Mouse (Mus musculus) skeletal muscle tissue, adult 2 months (tissue): ENCODE results near the gene Gpx2.

Source experiments
- DNase-seq: peaks from one replicate; pipeline ENCODE4 v3.0.0-alpha.2; 2012; ENCODE audit warnings: low read depth, low spot score

The Gpx2 gene

DNA sequence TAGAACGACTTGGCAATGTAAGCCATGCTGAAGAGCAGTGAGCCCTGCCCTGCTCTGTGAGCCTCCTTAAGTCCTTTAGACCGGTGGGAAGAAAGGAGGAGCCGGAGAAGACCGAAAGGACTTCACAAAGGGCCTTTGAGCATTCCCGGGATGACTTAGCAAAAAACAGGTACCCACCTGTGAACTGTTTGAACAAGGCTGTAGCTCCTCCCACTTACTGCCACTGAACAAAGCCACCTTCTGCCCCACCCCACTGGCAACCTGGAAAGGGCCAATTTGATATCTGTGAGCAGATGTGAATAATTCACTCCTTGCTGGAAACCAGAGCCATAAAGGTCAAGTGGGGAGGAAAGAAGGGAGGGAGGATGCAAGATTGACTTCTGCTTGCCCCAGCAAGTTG lies at the start of gene Gpx2:
Gene Gpx2 (minus strand): TSS at position 205 of the 400 bp plus-strand sequence.
- DNase-seq, result no peak

GRCm38 (mm10) chr12:76844346-76845061 lies 49.1 kb upstream of the Gpx2 start:
- DNase-seq, result no peak

DNA sequence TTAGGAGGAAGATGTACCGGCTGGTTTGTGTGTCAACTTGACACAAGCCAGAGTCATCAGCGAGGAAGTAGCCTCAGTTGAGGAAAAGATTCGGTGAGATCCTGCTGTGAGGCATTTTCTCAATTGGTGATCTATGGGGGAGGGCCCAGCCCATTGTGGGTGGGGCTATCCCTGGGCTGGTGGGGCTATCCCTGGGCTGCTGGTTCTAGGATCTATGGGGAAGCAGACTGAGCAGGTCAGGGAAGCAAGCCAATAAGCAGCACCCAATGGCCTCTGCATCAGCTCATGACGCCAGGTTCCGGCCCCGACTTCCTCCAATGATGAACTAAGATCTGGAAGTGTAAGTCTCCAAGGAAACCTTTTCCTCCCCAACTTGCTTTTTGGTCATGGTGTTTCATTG lies 44.7 kb upstream of the Gpx2 start:
- DNase-seq, result no peak

- DNase-seq, result no peak
Observed at GRCm38 (mm10) chr12:76839298-76839697, 43.9 kb upstream of the Gpx2 start.

GRCm38 (mm10) chr12:76837844-76838650 lies 42.7 kb upstream of the Gpx2 start:
- no peak for DNase-seq

DNA sequence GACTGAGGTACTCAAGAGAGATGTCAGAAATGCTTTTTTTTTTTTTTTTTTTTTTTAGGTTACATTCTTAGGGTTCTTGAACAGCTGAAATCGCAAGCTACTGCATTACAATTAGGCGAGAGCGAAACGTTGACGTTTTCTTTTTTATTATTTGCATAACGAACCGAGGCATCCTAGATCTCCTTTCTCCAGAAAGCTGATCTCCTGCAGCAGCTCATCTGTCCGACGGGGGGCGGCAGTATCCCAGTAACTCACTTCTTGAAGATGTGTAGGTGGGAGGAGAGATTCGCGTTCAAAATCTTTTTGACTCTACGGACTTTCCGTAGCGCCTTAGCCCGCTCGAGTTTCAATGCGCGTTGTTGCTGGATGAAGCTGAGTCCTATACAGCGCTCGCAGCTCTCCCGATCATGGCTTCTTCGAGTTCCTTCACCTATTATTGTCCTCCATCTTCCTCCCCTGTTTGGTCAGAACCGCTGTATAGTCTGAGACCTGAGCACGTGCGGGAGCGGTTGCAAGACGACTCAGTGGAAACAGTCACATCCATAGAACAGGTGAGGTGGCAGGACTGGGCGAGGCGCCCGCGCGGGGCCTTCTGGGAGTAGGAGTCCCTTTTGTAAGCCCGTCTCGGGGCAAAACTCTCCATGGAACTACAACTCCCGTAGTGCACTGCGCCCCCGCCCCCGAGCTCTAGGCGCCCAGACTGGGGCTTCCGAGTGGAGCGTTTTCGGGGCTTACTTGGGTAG lies 41.9 kb upstream of the Gpx2 start:
- DNase-seq, result peak; percentile 93

- no peak for DNase-seq
Observed at GRCm38 (mm10) chr12:76832704-76833103, 37.4 kb upstream of the Gpx2 start.

- DNase-seq, result no peak
Observed at GRCm38 (mm10) chr12:76825283-76825682, 29.9 kb upstream of the Gpx2 start.

- no peak for DNase-seq
Observed at GRCm38 (mm10) chr12:76822651-76823041, 27.3 kb upstream of the Gpx2 start, which contains the start of gene Rab15. Gene Rab15, minus strand, starts transcription at chr12:76822908.

DNA sequence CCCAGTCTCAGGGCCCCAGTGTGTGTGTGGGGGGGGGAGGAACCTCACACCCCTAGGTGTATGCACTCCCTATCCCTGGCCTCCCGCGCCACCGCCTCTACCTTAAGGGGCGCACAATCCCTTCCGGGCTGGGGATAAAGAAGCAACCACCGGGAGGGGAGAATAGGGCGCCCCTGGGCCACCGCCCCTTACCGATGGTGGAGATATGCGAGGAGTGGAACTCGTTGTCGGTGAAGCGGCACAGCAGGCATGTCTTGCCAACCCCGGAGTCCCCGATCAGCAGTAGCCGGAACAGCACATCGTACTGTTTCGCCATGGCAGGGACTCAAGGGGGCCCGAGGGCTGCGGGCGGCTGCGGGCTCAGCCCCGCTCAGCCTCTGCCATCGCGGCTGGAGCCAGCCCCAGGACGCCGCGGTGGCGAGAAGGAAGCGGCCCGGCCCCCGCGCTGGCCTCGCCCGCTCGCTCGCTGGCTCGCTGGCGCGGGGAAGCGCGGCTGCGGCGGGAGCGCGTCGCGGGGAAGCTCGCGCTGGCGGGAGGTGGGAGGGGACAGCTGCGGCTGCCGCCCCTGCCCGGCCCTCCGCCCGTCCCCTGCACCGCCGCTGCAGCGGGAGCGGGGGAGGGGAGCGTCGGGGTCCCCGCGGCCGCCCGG lies 26.8 kb upstream of the Gpx2 start:
- DNase-seq, result no peak

GRCm38 (mm10) chr12:76820615-76821014 lies 25.3 kb upstream of the Gpx2 start:
- DNase-seq, result no peak

DNA sequence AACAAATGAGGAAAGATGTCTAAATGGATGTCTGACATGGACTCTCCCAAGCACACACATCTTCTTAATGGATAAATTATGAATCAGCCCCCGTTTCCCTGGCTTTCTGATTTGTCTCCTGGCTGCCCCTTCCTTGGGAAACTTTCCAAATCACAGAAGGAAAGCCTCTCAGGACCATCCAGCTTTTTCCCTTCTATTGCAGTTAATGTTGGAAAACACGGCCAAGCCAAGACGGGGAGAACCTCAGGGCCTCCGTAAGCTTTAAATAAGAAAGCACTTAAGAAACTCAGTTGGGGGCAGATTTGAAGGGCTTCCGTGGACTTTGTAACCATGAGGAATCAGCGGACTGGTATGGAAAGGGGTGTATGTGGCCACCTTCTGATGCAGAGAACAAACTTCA lies 24.5 kb upstream of the Gpx2 start:
- DNase-seq, result no peak

- DNase-seq, result no peak
Observed at GRCm38 (mm10) chr12:76818908-76819307, 23.6 kb upstream of the Gpx2 start.

GRCm38 (mm10) chr12:76818120-76818519 lies 22.8 kb upstream of the Gpx2 start:
- no peak for DNase-seq

- DNase-seq, result no peak
Observed at GRCm38 (mm10) chr12:76817176-76817575, 21.8 kb upstream of the Gpx2 start.

- DNase-seq, result no peak
Observed at GRCm38 (mm10) chr12:76816720-76817119, 21.4 kb upstream of the Gpx2 start.

DNA sequence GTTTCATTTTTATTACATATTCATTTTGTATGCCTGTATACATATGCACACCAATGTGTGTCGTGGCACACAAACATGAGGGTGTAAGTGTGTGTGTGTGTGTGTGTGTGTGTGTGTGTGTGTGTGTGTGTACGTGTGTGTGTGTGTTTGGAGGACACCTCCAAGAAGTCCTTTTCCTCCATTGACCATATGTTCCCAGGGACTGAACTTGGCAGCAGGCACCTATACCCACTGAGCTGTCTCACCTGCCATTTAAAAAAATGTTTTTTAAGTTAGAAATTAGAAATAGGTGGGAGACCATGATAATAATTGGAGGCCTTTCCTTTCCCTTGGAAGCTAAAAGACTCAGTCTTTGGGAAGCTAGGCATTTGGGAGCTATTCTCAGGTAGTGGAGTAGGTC lies 18.8 kb upstream of the Gpx2 start:
- no peak for DNase-seq

DNA sequence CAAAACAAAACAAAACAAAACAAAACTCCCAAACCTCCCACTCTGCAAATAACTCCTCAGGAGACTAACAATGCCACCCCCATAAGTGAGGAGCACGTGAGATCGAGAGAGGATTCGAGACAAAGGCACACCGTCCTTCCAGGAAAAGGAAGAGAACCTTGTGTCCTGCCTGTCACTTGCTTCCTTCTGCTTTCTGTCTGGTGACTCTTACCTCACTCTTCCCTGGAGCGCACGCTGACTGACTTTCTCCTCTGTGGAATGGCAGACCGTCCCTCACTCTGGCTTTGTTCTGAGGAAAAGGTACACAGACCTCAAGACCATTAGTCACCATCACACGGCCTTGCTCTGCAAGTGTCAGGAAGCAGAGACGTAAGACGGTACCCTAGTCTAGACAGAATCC lies 18.2 kb upstream of the Gpx2 start:
- DNase-seq, result no peak

DNA sequence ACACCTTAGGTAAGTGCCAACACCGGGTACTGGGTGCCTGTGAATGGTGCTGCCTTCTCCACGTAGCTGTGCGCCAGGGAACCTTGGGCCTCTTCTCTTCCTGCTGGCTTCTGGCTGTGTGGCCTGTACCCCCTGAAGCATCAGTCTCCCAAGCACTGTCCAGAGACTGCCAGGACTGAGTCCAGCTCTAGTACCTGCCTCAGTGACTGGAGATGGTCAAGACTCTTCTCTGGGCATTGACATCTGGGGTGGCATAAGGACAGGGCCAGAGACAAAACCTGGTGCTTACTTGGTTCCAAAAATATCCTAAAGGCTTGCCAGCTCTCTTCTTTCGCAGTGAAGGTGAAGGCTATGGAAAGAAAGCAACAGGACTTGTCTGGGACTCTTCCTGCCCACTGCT lies 15.7 kb upstream of the Gpx2 start:
- DNase-seq, result no peak

DNA sequence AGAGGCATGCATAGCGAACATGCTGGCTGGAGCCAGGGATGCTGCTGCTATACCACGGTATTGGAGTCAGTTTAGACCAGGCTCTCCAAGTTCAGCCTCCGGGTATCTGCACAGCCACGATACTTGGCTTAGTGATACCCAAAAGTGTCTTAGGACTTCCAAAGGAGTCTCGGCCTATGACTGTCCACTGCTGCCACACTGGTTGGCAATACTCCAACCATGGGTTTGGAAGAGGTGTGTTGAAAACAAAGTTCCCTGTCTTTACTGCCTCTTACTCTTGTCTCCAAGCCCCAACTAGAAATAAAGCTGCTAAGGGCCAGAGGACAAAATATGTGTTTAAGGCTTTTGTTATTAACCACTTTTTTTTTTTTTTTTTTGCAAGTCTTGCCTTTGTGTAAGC lies 15.1 kb upstream of the Gpx2 start:
- no peak for DNase-seq

- no peak for DNase-seq
Observed at GRCm38 (mm10) chr12:76807796-76808195, 12.4 kb upstream of the Gpx2 start.
